Mouse (Mus musculus): ENCODE measurements around the gene Sec61g.
"Not testable (repeated sequence)": the region's sequence is repeated elsewhere in the genome, so short reads cannot be mapped to it uniquely, and the experiment has no call there.

Gene Sec61g

GRCm38 (mm10) chr11:16508052-16508654 is at the start of gene Sec61g:
Gene Sec61g, minus strand, starts transcription at chr11:16508484.
- peak; percentile 34 for DNase-seq (ENCODE audit: extremely low read depth, low read depth, low spot score)

- no peak for DNase-seq (ENCODE audit: extremely low read depth, low read depth, low spot score)
These were observed 38.3 kb upstream of the Sec61g start for GRCm38 (mm10) chr11:16546421-16547163.

- DNase-seq (ENCODE audit: extremely low read depth, low read depth, low spot score): no peak
These were observed 29.1 kb upstream of the Sec61g start for GRCm38 (mm10) chr11:16537379-16537778.

- no peak for DNase-seq (ENCODE audit: extremely low read depth, low read depth, low spot score)
These were observed 26.6 kb upstream of the Sec61g start for GRCm38 (mm10) chr11:16534582-16535553.

- no peak for DNase-seq (ENCODE audit: extremely low read depth, low read depth, low spot score)
These were observed 24.6 kb upstream of the Sec61g start for GRCm38 (mm10) chr11:16532877-16533276.

GRCm38 (mm10) chr11:16528909-16529308 is 20.6 kb upstream of the Sec61g start:
- DNase-seq (ENCODE audit: extremely low read depth, low read depth, low spot score): no peak

GRCm38 (mm10) chr11:16528391-16528790 is 20.1 kb upstream of the Sec61g start:
- no peak for DNase-seq (ENCODE audit: extremely low read depth, low read depth, low spot score)

GRCm38 (mm10) chr11:16527743-16528142 is 19.5 kb upstream of the Sec61g start:
- no peak for DNase-seq (ENCODE audit: extremely low read depth, low read depth, low spot score)

- no peak for DNase-seq (ENCODE audit: extremely low read depth, low read depth, low spot score)
These were observed 18.2 kb upstream of the Sec61g start for GRCm38 (mm10) chr11:16526467-16526866.

GRCm38 (mm10) chr11:16525724-16526123 is 17.4 kb upstream of the Sec61g start:
- DNase-seq (ENCODE audit: extremely low read depth, low read depth, low spot score): no peak

- no peak for DNase-seq (ENCODE audit: extremely low read depth, low read depth, low spot score)
These were observed 16.8 kb upstream of the Sec61g start for GRCm38 (mm10) chr11:16524917-16525640.

GRCm38 (mm10) chr11:16515081-16515480 is 6.8 kb upstream of the Sec61g start:
- DNase-seq (ENCODE audit: extremely low read depth, low read depth, low spot score): not testable (repeated sequence)

GRCm38 (mm10) chr11:16514221-16514620 is 5.9 kb upstream of the Sec61g start:
- not testable (repeated sequence) for DNase-seq (ENCODE audit: extremely low read depth, low read depth, low spot score)

GRCm38 (mm10) chr11:16507385-16508051 is 766 bp downstream of the Sec61g start:
- DNase-seq (ENCODE audit: extremely low read depth, low read depth, low spot score): no peak

- no peak for DNase-seq (ENCODE audit: extremely low read depth, low read depth, low spot score)
These were observed 2.3 kb downstream of the Sec61g start for GRCm38 (mm10) chr11:16505999-16506398.

- DNase-seq (ENCODE audit: extremely low read depth, low read depth, low spot score): no peak
These were observed 5.1 kb downstream of the Sec61g start for GRCm38 (mm10) chr11:16503150-16503549.

GRCm38 (mm10) chr11:16502744-16503143 is 5.5 kb downstream of the Sec61g start:
- DNase-seq (ENCODE audit: extremely low read depth, low read depth, low spot score): no peak

- no peak for DNase-seq (ENCODE audit: extremely low read depth, low read depth, low spot score)
These were observed 9.3 kb downstream of the Sec61g start for GRCm38 (mm10) chr11:16498756-16499680.

Measured in fat pad, adult 2 months (tissue).